Mouse (Mus musculus): Measurements from ENCODE around the gene 6430548M08Rik. TPM values are rescaled to one million over a fixed set of nuclear protein-coding genes. Genes with fewer than 3 reads are reported as not detected.

6430548M08Rik gene
- polyA plus RNA-seq, 1 experiment from 2014 or later: 12.9 TPM

GRCm38 (mm10) chr8:120160366-120160765, 46.4 kb downstream of the 6430548M08Rik start:
- no peak overlapping the region for H3K9ac ChIP-seq
- WGBS: 88% methylated on average over 8 of the region's 8 CpGs
- H3K4me1 ChIP-seq: peaks cover 15% of the 10 kb centered on the region; the same call in 1 of the 2 replicates

GRCm38 (mm10) chr8:120161658-120162403, 47.9 kb downstream of the 6430548M08Rik start:
- WGBS: 84% methylated on average over 16 of the region's 16 CpGs
- Histone ChIP-seq H3K4me3 (replicated peaks) (no peak overlapping the region), H3K4me2 (no peak overlapping the region), H3K9me3 (no peaks in the 10 kb centered on the region), H3K9ac (no peak overlapping the region), H3K4me1 (peaks cover 8% of the 10 kb centered on the region; the same call in 1 of the 2 replicates), H3K36me3 (replicated peaks) (no peaks in the 10 kb centered on the region), H3K27me3 (peaks cover 9% of the 10 kb centered on the region), H3K27ac (no peak overlapping the region)
- ATAC-seq (ENCODE audit: low FRiP score): no peak

More at GRCm38 (mm10) chr8:120160366-120160765, 46.4 kb downstream of the 6430548M08Rik start:
- H3K36me3 ChIP-seq (replicated peaks): no peaks in the 10 kb centered on the region
- H3K9me3 ChIP-seq: no peaks in the 10 kb centered on the region
- peaks cover 6% of the 10 kb centered on the region; the same call in 1 of the 2 replicates for H3K27me3 ChIP-seq
- no peak overlapping the region for H3K4me2 ChIP-seq
- no peak overlapping the region for H3K4me3 ChIP-seq (replicated peaks)
- ATAC-seq (ENCODE audit: low FRiP score): no peak
- no peak overlapping the region for H3K27ac ChIP-seq

DNA sequence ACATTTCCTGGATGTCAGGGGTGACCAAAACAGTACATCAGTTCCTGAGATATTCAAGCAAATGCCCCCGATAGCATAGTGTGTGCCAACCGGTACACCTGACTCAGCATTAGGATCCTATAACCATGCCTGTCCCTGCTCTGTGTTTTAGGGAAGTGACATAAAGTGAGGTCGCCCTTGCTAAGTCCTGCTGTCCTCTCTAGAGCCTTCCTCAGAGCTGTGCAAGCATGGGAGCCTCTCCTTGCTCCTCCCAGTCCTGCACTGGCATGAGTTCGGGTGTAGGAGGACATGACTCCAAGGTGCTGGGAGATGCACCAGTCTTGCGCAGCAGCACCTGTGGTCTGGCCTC, 48.4 kb downstream of the 6430548M08Rik start:
- Histone ChIP-seq H3K27me3 (peaks cover 9% of the 10 kb centered on the region), H3K4me3 (replicated peaks) (no peak overlapping the region), H3K9me3 (no peaks in the 10 kb centered on the region), H3K9ac (no peak overlapping the region), H3K27ac (no peak overlapping the region), H3K4me1 (peaks cover 9% of the 10 kb centered on the region), H3K4me2 (no peak overlapping the region), H3K36me3 (replicated peaks) (no peaks in the 10 kb centered on the region)
- ATAC-seq (ENCODE audit: low FRiP score): no peak
- 89% methylated on average over 5 of the region's 5 CpGs for WGBS

DNA sequence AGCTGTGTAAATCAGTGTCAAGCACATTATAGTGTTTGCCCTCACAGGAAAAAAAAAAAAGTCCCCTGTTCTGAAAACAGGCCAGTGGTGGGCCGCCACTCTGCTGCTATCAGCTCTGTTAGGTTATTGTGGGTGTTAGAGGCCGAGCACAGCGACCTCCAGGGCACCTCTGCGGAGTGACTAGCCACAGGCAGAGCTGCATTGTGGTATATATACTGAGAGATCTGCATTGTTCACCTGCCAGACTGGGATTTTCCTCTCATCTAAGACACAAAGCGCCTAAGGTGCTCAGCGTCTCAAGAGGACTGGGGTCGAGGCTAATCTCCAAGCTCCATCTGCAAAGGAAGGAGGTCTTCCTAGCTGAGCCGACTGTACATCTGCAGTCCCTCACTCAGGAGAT, 49.4 kb downstream of the 6430548M08Rik start:
- no peak overlapping the region for H3K4me2 ChIP-seq
- peaks cover 19% of the 10 kb centered on the region for H3K4me1 ChIP-seq
- 66% methylated on average over 8 of the region's 8 CpGs for WGBS
- H3K36me3 ChIP-seq (replicated peaks): no peaks in the 10 kb centered on the region
- no peak for ATAC-seq (ENCODE audit: low FRiP score)
- peaks cover 16% of the 10 kb centered on the region for H3K27me3 ChIP-seq
- no peak overlapping the region for H3K9ac ChIP-seq
- no peaks in the 10 kb centered on the region for H3K9me3 ChIP-seq
- H3K4me3 ChIP-seq (replicated peaks): no peak overlapping the region
- H3K27ac ChIP-seq: no peak overlapping the region

- H3K9me3 ChIP-seq: no peaks in the 10 kb centered on the region
- no peak overlapping the region for H3K4me2 ChIP-seq
- WGBS: 82% methylated on average over 5 of the region's 5 CpGs
- no peak overlapping the region for H3K27ac ChIP-seq
- peaks cover 24% of the 10 kb centered on the region for H3K4me1 ChIP-seq
- ATAC-seq (ENCODE audit: low FRiP score): no peak
- no peak overlapping the region for H3K4me3 ChIP-seq (replicated peaks)
- peaks cover 19% of the 10 kb centered on the region for H3K27me3 ChIP-seq
- H3K36me3 ChIP-seq (replicated peaks): no peaks in the 10 kb centered on the region
- H3K9ac ChIP-seq: no peak overlapping the region
Observed at GRCm38 (mm10) chr8:120164026-120164425, 50.1 kb downstream of the 6430548M08Rik start.

- no peak overlapping the region for H3K4me3 ChIP-seq (replicated peaks)
- H3K9me3 ChIP-seq: no peaks in the 10 kb centered on the region
- no peak overlapping the region for H3K27ac ChIP-seq
- H3K4me2 ChIP-seq: no peak overlapping the region
- H3K27me3 ChIP-seq: peaks cover 29% of the 10 kb centered on the region
- H3K9ac ChIP-seq: no peak overlapping the region
- no peaks in the 10 kb centered on the region for H3K36me3 ChIP-seq (replicated peaks)
- ATAC-seq (ENCODE audit: low FRiP score): no peak
- H3K4me1 ChIP-seq: peaks cover 17% of the 10 kb centered on the region
- WGBS: 92% methylated on average over 8 of the region's 8 CpGs
Observed at GRCm38 (mm10) chr8:120167136-120167535, 53.2 kb downstream of the 6430548M08Rik start.

DNA sequence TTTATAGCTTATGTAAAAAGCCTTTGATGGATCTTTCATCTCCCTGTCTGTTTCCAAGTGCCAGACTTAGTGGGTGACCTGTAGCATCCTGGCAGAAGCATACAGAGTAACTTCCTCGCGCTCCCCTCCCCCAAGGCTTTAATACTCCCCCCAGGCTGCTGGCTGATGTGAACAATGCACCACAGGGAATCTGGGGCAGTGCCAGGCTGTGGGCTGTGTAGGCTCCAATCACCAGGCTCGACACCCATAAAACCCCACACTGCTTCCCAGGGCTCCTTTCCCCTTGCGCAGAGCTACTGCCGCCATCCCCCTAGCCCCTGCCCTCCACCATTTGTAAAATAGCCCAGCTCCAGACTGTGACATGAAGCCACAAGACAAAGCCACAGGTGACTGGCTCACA, 53.9 kb downstream of the 6430548M08Rik start:
- no peak overlapping the region for H3K4me3 ChIP-seq (replicated peaks)
- peaks cover 29% of the 10 kb centered on the region for H3K27me3 ChIP-seq
- no peak for ATAC-seq (ENCODE audit: low FRiP score)
- 20% methylated on average over 5 of the region's 5 CpGs for WGBS
- 0 out of 2 replicates have a peak overlapping the region, but pooled peaks have one; percentile 25 for H3K27ac ChIP-seq
- no peak overlapping the region for H3K9ac ChIP-seq
- H3K36me3 ChIP-seq (replicated peaks): no peaks in the 10 kb centered on the region
- H3K4me2 ChIP-seq: peak overlapping the region; percentile 26
- H3K9me3 ChIP-seq: no peaks in the 10 kb centered on the region
- H3K4me1 ChIP-seq: peaks cover 16% of the 10 kb centered on the region

DNA sequence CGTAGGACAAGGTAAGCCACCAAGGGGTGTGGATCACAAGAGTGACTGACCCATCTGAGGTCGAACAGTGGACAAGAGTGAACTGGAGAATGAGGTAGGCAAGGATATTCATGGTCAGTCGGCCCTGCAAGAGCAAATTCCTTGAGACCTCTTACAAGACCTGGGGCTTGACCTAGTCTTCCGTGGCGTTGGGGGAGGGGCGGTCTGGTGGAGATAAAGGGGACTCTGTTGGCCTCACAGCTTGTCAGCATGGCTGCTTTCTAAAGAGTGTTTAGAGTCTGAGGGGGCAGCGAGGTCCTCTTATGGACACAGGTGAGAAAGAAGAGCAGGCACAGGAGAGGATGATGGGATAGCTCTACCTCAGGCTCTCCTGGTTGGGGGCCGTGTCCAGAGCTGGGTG, 55.2 kb downstream of the 6430548M08Rik start:
- ATAC-seq (ENCODE audit: low FRiP score): no peak
- Histone ChIP-seq H3K9ac (no peak overlapping the region), H3K4me2 (no peak overlapping the region), H3K36me3 (replicated peaks) (no peaks in the 10 kb centered on the region), H3K4me1 (peaks cover 16% of the 10 kb centered on the region), H3K27ac (no peak overlapping the region), H3K9me3 (no peaks in the 10 kb centered on the region), H3K4me3 (replicated peaks) (no peak overlapping the region), H3K27me3 (peaks cover 31% of the 10 kb centered on the region)
- 47% methylated on average over 8 of the region's 8 CpGs for WGBS

DNA sequence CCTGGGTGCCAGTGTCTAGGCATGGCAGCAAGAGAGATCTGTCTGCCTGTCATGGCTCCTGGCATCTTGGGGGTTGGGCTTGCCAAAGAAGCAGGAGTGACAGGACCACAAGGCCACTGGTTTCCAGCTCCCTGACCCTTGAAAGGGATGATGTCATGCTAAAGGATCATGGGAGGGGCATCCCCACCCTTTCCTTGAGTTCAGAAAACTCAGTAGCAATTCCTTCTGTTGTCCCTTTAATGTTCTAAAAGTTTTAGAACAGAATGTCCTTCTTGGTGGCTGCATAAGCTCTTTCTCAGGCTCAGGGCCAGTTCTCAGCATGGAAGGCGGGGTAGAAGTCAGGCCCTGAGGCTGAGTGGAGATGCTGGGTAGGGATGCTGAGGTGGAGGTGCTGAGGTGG, 59.2 kb downstream of the 6430548M08Rik start:
- H3K4me3 ChIP-seq (replicated peaks): no peak overlapping the region
- H3K27ac ChIP-seq: no peak overlapping the region
- no peak for ATAC-seq (ENCODE audit: low FRiP score)
- H3K9ac ChIP-seq: no peak overlapping the region
- peaks cover 38% of the 10 kb centered on the region for H3K4me1 ChIP-seq
- H3K9me3 ChIP-seq: no peaks in the 10 kb centered on the region
- no peaks in the 10 kb centered on the region for H3K36me3 ChIP-seq (replicated peaks)
- H3K4me2 ChIP-seq: no peak overlapping the region
- WGBS: 87% methylated on average over 1 of the region's 1 CpGs
- peaks cover 39% of the 10 kb centered on the region for H3K27me3 ChIP-seq

DNA sequence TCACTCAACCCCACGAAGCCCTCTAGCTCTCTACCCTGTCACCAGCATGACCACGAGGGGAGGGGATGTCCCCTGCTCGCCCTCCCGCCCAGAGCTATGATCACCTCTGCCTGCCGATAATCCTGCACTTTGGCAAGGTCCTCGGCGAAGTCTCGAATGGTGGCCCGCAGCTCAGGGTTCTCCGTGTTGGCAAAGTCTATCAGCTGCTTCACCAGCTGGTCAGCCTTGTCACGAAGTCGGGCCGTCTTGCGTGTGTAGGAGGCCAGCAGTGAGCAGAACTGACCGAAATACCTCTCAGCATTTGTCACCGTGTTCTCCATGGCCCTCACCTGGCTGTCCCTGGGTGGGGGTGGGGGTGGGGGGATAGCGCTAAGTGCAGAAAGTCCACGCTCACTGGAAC, 60.7 kb downstream of the 6430548M08Rik start:
- peaks cover 31% of the 10 kb centered on the region for H3K27me3 ChIP-seq
- 56% methylated on average over 18 of the region's 18 CpGs for WGBS
- no peak overlapping the region for H3K27ac ChIP-seq

GRCm38 (mm10) chr8:120176605-120177004, 62.7 kb downstream of the 6430548M08Rik start:
- Histone ChIP-seq H3K9ac (peak overlapping the region; percentile 12; the same call in 1 of the 2 replicates), H3K36me3 (replicated peaks) (no peaks in the 10 kb centered on the region), H3K27ac (peak overlapping the region; percentile 95), H3K4me3 (replicated peaks) (no peak overlapping the region), H3K27me3 (peaks cover 26% of the 10 kb centered on the region), H3K9me3 (no peaks in the 10 kb centered on the region), H3K4me1 (peaks cover 58% of the 10 kb centered on the region), H3K4me2 (peak overlapping the region; percentile 58)
- 4% methylated on average over 4 of the region's 4 CpGs for WGBS
- ATAC-seq (ENCODE audit: low FRiP score): peak; percentile 9

More for the DNA sequence above, 60.7 kb downstream of the 6430548M08Rik start:
- Histone ChIP-seq H3K9me3 (no peaks in the 10 kb centered on the region), H3K4me1 (peaks cover 46% of the 10 kb centered on the region), H3K9ac (no peak overlapping the region), H3K4me3 (replicated peaks) (no peak overlapping the region), H3K36me3 (replicated peaks) (no peaks in the 10 kb centered on the region), H3K4me2 (no peak overlapping the region)
- ATAC-seq (ENCODE audit: low FRiP score): no peak

- H3K9ac ChIP-seq: peak within 1 kb of the TSS; percentile 38
- no peaks in the 10 kb centered on the region for H3K36me3 ChIP-seq (replicated peaks)
- peaks cover 26% of the 10 kb centered on the region for H3K27me3 ChIP-seq
- no peaks in the 10 kb centered on the region for H3K9me3 ChIP-seq
- peak within 1 kb of the TSS; percentile 95 for H3K27ac ChIP-seq
- peak within 1 kb of the TSS; percentile 26 for H3K4me3 ChIP-seq (replicated peaks)
- ATAC-seq (ENCODE audit: low FRiP score): peak; percentile 91
- H3K4me1 ChIP-seq: peaks cover 58% of the 10 kb centered on the region
- WGBS: 0% methylated on average over 21 of the region's 26 CpGs
- peak within 1 kb of the TSS; percentile 58 for H3K4me2 ChIP-seq
Observed at GRCm38 (mm10) chr8:120177318-120178123, 63.6 kb downstream of the 6430548M08Rik start, which contains the start of gene Fam92b. TSS of gene Fam92b (minus strand) at chr8:120177466.

Data from forebrain, embryonic 12.5 days (tissue).